Mouse (Mus musculus): ENCODE measurements around the gene Idh3a.
"Not testable (repeated sequence)": the region's sequence is repeated elsewhere in the genome, so short reads cannot be mapped to it uniquely, and the experiment has no call there.

The Idh3a gene

DNA sequence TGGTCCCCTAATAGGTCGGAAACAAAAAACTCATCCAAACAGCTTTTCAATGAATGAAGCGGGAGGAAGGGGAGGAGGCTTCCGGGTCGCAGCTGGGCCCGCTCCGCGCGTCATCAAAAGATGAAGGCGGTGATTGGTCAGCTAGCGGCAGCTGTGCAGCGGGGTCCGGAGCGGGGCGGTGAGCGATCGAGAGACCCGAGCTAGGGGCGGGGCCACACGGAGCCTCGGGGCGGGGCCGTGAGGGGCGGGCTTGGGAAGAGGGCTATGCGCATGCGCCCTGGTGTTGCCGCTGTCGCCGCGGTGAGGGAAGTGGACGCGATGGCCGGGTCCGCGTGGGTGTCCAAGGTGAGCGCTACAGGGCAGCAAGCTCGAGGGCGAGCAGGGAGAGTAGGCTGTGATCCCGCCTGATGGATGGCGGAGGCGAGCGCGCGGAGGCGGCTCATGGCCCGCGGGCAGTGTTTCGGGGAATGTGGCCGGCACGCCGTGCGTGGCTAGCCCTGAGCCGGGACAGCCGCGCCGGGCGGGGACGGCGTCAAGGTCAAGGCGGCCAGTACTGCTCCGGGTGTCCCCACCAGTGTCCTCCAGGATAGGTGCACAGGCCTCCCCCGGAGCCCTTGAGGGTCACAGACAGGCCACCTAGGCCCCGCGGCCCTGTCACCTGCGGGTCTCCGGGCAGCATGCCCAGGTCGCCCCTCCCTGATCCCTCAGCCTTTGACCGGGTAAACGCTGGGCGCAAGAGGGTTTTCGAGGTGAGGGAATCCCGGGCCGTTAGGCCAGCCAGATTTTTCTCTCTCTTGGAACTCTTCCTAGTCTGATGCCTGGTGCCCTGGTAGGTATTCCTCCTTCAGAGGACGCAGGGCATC, at the start of gene Idh3a:
TSS of gene Idh3a (plus strand) at position 136 of the 863 bp plus-strand sequence.
- peak; percentile 99 for DNase-seq (ENCODE audit: extremely low spot score)

DNA sequence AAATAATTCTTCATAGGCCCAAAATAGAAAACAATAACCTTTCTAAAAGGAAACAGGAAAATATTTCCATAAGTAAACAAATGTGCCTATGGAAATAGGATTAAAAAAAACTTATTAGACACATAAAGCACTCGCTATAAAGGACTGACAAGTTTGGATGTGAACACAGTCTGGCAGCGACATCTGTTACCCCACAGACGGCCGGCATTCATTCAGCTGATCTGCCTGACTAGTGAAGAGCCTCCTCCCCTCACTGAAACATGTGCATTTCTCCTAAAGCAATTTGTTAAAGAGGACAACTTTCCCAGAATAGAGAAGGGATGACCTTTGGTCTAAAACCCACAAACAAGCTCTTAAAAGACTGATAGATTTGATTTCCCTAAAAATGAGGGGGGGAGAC, 49.1 kb upstream of the Idh3a start:
- DNase-seq (ENCODE audit: extremely low spot score), result no peak

DNA sequence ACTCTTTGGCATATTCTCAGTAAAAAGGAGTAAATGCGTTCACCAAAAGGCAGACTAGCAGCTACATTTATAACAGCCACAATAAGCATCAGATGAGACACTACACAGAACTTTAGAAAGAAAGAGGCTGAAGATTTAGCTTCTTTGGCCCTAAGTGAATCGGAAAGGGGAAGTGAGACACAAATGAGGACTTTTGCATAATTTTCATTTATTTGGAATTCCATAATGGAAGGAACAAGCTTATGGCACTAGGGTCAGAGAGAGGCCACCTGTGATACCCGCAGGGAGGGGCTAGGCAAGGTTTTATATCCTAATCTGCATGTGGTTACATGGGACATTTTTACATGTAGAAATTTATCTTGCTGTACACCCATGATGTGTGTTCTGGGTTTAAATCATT, 48.7 kb upstream of the Idh3a start:
- DNase-seq (ENCODE audit: extremely low spot score), result no peak

DNA sequence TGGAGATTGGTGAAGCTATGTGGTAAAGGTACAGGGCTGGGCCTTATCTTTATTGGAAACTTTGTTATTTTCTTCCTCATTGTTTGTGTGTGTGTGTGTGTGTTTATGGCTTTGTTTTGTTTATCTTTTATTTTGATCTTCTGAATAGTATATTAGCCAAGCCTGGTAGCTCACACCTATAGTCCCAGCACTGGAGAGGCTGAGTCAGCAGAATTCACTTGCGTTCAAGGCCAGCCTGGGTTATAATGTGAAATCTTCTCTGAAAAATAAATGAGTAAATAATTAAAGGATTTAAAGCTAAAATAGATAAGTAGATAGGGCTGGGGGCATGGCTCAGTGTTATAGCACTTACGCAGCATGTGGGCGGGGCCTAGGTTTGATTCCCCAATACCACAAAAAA, 47.9 kb upstream of the Idh3a start:
- no peak for DNase-seq (ENCODE audit: extremely low spot score)

DNA sequence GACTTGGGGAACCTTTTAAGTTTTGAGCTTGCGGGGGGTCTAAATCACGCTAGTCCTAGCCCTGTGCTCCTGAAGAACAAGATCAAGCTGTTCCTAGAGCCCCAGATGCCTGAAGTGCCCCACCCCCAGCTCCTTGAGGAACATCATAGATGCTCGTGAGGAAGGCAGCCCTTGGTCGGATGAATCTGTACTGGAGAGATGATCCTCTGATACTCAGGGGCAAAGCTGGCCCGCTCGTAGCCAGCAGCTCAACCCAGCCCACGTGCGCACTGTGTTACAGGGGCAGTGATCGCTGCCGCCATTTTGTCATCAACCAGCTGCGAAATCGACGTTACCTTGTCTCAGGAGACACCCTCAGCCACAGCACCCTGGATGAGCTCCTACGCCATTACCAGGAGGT, 47.5 kb upstream of the Idh3a start, which contains the start of gene Sh2d7:
TSS of gene Sh2d7 (plus strand) at position 301 of the 400 bp plus-strand sequence.
- no peak for DNase-seq (ENCODE audit: extremely low spot score)

DNA sequence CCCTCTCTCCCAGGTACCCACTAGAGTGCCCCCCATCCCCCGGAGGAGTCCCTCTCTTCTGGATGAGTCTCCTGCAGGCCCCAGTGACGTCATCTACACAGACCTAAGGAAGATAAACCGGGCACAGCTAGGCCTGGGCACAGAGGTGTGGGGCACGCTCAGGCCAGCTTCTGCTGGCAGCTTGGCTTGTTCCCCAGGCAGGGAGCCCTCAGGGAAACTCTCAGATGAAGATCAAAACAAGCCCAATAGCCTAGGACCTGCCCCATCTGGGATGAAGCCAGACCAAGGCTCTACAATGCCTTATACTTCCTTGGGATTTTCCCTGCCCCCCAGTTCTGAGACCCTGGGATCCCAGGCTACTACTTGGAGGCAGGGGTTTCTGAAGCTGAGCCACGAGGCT, 45.3 kb upstream of the Idh3a start:
- DNase-seq (ENCODE audit: extremely low spot score), result no peak

DNA sequence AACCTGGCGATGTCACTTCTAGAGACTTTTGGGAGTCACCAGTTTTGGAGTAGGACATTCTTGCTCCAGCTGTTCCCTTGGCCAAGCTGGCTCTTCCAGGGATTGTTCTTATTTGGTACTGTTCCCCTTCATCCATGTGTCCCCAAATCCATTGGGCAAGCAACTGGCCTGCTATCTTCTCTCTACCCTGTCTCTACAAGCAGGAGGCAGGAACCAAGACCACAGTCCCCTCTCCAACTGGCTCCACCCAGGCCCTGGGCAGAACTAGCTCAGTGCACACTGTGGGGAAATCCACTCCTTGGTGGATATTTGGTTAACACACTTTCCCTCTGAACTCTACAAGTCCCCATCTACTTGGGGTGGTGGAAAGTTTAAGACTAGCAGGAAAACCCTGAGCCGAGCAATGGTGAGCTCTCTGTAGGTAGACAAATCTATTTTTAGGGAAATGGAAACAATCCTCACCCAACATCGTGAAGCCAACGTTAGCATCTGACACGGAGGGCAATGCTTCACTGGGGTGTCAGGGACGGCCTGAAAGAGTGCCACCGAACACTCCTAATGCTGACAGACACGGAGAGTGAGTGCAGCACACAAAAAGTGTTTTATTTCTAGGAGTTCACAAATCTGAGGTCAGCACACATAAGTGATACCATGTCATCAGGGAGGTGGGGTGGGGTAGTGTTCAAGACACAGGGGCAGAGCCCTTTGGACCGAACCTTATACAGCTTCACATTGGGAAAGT, 41.8 kb upstream of the Idh3a start:
- no peak for DNase-seq (ENCODE audit: extremely low spot score)

DNA sequence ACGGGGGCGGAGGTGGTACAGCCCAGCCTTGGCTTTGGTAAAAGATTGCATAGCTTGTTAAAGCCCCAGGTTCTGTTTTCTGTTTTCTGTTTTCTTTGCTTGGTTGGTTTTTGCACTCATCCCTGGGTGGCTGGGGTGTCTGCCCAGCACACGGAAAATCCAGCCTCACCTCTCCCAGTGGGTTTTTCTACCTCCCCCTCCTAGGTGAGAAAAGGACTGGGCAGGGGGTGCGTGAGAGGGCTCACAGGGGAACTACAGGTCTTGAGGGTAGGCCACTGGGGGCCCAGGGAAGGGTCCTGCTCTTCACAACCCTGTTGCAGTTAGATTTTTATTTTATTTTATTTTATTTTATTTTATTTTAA, 41.2 kb upstream of the Idh3a start:
- DNase-seq (ENCODE audit: extremely low spot score), result no peak

DNA sequence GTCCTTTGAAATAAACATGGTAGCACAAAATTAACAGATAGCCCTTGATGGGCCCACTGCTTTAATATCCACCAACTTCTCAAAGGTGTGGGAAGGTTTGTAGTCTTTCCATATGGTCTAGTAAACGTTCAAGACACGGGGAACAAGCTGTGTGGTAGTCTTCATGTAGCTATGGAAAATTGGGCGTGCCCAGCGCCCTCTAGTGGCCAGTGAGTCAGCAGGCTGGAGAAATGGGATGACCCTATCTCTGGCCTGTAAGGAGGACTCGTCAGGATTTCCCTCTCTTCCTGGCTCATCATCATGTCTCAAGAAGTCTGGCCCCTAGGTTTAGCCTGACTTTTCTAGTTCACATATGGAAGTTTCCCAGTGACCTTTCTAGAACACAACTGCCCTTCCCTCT, 38.6 kb upstream of the Idh3a start:
- DNase-seq (ENCODE audit: extremely low spot score), result peak; percentile 54

DNA sequence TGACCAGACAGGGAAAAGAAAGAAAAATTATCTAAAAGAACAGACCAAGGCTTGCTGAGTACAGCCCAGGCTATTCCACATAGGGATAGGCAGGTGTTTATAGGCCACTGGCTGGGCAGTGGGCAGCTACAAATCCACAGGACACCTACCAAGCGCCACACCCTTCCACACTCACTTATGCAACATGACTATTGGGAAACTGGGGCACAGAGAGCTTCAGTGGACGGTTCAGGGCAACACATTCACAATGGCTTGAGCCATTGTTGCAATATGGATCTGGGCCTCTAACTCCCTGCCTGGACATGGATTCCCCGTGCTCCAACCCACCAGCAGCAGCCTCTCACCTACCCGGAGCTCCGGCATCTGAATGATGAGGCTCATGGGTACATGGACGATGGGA, 36.7 kb upstream of the Idh3a start:
- DNase-seq (ENCODE audit: extremely low spot score), result no peak

DNA sequence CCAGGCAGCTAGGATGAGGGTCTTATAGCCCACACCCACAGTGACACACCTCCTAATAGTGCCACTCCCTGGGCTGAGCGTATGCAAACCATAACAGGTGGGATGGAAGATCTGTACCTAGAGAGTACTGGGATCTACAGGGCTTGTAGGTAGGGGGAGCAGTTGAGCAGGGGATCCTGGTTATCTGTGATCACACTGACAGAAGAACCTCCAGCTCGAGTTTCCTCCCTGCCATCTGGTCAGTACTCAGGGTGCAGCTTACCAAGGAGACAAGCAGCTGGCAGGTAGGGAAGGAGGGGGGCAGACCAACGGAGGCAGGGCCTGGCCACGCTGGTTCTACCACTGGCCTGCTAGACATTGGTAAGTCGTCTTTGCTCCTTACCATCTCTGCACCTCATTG, 33.7 kb upstream of the Idh3a start:
- peak; percentile 28 for DNase-seq (ENCODE audit: extremely low spot score)

DNA sequence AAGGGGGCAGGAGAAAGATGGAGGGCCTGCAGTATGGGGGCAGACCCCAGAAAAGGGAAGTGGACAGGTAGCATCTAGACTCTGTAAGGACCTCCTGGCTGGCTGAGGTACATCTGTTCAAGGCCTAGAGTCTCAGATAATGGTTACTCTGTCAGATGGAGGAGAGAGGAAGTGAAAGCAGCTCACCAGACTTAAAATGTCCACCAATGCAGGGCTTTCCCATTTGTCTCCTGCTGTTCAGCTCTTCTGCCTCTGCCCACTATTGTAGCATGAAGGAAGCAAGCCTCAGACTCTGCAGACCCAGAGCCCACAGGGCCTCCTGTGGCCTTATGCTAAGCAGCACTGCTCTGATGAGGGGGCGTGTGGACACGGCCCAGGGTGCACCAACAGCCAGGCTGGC, 31.1 kb upstream of the Idh3a start:
- no peak for DNase-seq (ENCODE audit: extremely low spot score)

DNA sequence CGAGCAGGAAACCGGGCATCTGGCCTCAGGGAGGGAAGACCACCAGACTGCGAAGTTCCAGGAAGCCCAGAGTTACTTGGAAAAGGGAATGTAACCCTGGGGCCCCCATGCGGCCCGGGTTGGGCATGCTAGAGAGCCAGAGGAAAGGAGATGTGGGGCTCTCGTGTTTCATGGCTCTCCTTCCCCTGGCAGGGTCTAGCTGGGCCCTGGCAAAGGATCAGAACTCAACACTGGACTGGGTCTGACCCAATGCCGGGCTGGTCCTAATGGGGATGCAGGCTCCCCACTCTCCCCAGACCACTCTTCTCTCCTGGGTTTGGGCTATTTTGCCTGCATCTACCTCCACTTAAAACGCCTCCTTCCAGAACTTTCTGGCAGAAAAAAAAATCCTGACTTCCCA, 27.4 kb upstream of the Idh3a start:
- no peak for DNase-seq (ENCODE audit: extremely low spot score)

DNA sequence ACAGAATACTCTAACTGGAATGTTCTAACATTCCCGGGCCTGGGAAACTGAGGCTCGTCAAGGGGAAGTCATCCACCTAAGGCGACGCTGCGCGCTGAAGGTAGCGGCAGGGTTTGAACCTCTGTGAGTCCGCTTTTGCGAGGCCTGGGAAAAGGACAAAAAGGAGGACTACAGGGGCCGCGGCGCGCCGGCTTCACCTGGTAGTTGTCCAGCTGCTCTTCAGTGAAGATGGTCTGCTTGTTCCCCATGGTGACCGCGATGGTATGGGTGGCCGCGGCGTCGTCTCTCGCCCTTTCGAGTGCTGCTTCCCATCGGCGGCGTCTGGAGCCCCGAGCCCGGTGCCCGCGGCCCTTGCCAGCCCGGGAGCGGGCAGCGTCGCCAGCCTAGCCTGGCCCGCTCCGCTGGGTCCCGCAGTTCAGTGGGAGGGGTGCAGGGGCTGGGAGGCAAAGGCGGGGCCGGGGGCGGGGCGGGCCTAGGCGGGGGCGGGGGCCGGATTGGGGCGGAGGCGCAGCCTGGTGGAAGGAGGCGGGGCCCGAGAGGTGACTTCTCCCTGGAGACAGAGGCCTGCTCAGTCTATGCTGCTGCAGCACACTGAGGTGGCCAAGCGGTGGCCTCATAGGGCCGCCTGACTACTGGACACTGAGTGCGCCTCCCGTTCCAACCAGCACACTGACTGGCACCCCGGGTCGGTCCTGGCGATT, 26.2 kb upstream of the Idh3a start, which contains the start of gene Cib2:
TSS of gene Cib2 (minus strand) at position 448 of the 701 bp plus-strand sequence.
- DNase-seq (ENCODE audit: extremely low spot score), result peak; percentile 93

DNA sequence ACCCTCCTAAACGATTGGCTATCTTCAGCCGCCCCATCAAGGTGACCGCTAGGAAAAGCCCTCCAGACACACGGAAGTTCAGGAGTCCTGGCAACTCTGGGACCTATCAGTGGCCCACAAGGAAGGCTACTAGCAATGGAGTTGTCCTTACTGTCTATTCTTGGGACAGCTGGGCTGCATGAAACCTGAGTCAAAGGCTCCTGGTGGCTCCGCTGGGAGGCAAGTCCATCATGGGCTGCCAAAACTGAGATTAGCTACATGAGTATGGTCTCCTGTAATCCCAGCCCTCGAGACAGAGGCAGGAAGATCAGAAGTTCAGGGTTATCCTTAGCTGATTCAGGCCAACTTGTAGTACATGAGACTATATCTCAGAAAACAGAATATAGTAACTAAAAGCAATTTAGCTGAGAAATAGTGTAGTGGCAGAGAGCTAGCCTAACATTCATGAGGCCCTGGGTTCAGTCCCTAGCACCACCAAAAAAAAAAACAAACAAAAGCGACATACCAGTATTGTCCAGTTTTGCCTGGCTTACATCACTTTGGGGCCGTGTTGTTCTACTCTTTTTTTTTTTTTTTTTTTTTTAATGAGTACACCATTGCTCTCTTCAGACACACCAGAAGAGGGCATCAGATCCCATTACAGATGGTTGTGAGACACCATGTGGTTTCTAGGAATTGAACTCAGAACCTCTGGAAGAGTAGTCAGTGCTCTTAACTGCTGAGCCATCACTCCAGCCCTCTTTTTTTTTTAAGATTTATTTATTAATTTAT, 25.1 kb upstream of the Idh3a start:
- DNase-seq (ENCODE audit: extremely low spot score), result no peak

DNA sequence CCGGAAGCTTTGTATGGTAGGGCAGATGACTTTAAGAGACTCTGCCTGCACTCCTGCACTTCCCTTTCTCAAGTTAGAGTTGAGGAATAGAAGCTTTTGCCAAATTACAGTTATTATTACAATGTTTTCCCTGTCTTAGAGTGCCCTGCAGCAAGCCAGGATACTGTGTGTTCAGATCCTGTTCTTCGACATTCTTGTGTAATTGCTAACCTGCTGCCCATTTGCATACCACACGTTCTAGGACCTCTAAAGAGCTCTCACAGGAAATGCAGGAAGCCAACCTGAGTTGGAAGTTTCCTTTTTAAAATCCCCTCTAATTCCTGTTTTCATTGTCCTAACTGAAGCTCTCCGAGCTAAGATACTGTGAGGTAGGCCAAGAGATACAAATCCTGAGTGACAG, 19.2 kb upstream of the Idh3a start:
- DNase-seq (ENCODE audit: extremely low spot score), result no peak

DNA sequence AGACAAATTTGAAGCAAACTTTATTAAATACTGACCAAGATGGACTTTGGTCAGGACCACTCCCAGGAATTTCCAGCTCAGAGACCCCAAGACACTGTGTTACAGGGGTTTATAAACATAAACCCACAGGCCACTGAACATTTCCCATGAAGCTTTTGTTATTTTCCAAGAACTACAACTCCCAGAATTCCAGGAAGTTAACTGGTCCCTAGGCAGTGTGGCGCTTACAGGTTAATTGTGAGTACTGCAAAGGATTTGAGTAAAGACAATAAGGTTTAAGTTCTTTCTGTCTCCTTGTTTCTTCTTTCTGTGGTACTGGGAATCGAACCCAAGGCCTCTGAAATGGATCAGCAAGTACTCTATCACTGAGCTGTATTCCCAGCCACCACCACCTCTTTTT, 17.4 kb upstream of the Idh3a start:
- no peak for DNase-seq (ENCODE audit: extremely low spot score)

DNA sequence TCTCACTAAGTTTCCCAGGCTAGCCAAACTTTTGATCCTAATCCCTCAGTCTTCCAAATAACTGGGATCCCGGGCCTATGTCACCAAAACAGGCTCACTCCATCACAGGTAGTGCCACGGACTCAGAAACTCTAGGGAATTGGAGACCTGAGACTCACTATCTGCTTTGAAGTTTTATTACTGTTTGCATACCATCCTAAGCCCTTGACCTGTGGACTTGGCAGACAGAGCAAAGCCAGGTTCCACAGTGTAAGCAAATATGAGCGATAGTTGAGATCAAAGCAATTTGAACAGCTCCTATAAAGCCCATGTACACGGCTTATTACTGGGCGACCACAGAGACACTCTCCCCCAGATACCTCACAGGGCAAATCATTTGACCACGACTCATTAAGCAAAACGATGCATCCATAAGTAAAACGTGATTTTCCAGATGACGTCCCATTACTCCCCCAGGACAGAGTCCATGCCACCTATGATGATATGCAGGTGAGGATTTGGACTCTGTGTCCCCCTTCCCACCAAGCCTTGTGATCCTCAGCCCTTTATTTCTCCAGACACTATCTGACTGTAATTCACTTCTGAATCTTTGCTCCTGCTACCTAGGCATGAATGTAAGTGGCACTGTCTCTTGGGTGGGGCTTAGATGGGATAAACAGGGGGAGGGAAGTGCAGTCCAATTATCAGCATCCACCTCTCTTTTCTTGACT, 14.8 kb upstream of the Idh3a start:
- DNase-seq (ENCODE audit: extremely low spot score), result no peak

DNA sequence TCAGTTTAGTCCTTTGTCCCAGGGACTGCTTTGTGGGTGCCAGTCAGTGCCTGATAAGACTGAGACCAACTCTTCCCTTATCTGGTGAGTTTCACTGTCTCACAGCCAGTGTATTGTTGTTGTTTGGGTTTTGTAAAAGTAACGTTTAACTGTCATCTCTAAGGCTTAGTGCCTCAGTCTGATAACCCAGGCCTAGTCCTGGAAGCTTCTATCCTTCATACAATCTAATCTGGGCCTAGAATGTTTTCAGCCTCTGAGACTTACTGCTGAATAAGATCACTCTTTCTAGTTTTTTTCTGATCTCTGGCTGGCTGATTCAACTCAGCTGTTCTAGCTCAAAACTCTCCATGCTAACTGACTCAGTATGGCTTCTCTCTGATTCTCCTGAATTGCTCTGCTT, 2.4 kb upstream of the Idh3a start:
- no peak for DNase-seq (ENCODE audit: extremely low spot score)

DNA sequence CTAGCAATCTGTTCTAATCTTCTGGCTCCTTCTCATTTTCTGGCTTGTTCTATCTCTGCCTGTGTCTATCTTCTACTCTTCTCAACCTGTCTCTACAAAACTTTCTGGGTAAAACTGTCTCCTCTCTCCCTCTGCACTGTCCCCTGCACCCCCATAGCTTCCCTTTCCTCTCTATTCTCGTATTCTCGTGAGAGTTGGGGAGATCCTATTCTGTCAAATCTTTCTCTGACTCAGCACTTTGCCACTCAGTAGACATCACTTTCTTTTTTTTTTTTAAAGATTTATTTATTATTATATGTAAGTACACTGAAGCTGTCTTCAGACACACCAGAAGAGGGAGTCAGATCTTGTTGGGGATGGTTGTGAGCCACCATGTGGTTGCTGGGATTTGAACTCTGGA, 2.0 kb upstream of the Idh3a start:
- not testable (repeated sequence) for DNase-seq (ENCODE audit: extremely low spot score)

DNA sequence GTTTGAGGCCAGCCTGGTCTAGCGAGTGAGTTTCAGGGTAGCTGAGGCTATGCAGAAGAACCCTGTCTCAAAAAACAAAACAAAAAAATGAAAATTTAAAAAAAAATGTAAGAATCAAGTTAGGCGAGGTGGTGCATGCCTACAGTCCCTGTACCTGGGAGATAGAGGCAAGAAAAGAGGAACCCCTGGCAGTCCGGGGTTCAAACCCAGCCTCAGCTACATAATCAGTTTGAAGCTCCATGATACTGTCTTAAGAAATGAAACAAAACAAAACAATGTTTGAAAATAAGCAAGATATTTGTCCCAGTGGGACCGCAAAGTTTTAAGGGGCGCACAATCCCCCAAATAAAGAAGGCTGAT, 315 bp upstream of the Idh3a start:
- DNase-seq (ENCODE audit: extremely low spot score), result no peak

Measured in embryo, embryonic 9.5 days (tissue).